In the genomic region with DNA sequence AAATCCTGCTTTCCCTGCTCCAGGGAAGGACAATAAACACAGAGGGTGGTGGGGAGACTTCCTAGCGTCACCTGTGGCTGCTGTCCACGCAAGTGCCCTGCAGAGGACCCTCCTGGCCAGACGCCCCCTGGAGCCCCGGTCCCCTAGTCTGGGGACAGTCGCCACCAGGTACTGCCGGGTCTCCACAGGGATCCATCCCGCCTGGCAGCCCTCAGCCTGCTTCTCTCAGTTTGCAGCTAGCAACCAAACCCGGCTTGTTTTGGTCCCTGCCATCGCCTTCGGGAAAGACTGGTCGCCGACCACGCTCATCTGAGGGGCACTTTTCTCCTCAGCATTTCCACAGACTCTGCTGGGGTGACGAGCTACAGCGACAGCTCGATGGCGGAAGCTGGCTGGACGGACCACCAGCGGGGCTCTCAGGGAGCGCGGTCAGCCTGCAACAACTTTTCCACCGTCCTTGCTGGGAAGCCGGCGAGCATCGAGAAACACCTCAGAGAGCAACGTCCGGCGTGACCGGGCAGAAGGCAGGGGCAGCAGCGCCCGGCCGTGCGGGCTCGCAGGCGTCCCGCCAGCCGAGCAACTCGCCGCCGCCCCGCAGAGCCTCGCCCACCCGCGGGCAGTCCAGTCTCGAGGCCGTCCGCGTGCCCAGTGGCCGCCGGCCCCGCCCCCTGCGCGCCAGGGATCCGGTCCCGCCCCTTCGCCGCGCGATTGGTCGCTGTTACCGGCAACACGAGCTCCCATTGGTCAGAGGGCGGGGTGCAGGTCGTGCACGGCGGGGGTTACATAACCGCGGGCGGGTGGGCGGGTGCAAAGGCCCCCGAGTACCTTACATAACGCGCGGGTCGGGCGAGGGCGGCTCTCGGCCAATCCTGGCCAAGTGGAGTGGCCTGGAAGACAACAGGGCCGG, we compare ENCODE assay signal across 8 mouse cellular contexts. TPM values are rescaled to one million over a fixed set of nuclear protein-coding genes. Genes with fewer than 3 reads are reported as not detected.
DNase-seq lines count a peak whose midpoint lies in the region; ATAC-seq lines count a peak whose summit lies in the region.

Gene Per3 (minus strand): TSS at position 629 of the 907 bp plus-strand sequence.

- no peaks in the 10 kb centered on the region for H3K9me3 ChIP-seq in heart, embryonic 10.5 days
- no peaks in the 10 kb centered on the region for H3K9me3 ChIP-seq in kidney, embryonic 15.5 days (replicated peaks)

- H3K4me1 ChIP-seq in heart, embryonic 10.5 days: peaks cover 20% of the 10 kb centered on the region
- H3K4me1 ChIP-seq in kidney, embryonic 15.5 days: peaks cover 14% of the 10 kb centered on the region

- H3K4me2 ChIP-seq in kidney, embryonic 15.5 days: peak within 1 kb of the TSS; percentile 96

- WGBS in heart, embryonic 10.5 days: under 1% methylated on average over 79 of the region's 79 CpGs
- WGBS in kidney, embryonic 15.5 days: under 1% methylated on average over 79 of the region's 79 CpGs

- peak within 1 kb of the TSS; percentile 52 for H3K9ac ChIP-seq in kidney, embryonic 15.5 days

- H3K36me3 ChIP-seq in heart, embryonic 10.5 days: peaks cover 26% of the 10 kb centered on the region
- peaks cover 28% of the 10 kb centered on the region for H3K36me3 ChIP-seq in kidney, embryonic 15.5 days

- no peaks in the 10 kb centered on the region; the same call in 1 of the 2 replicates for H3K27me3 ChIP-seq in heart, embryonic 10.5 days (ENCODE audit: insufficient read depth, poor library complexity, severe bottlenecking)
- no peaks in the 10 kb centered on the region for H3K27me3 ChIP-seq in kidney, embryonic 15.5 days

- peak within 1 kb of the TSS; percentile 72 for H3K4me3 ChIP-seq in heart, embryonic 10.5 days
- H3K4me3 ChIP-seq in kidney, embryonic 15.5 days (replicated peaks): peak within 1 kb of the TSS; percentile 62

- ATAC-seq in erythroblast, adult 5-6 weeks (replicated peaks; ENCODE audit: low FRiP score, poor library complexity, severe bottlenecking): peak; percentile 96
- peak; percentile 98 for ATAC-seq in kidney, embryonic 15.5 days (replicated peaks; ENCODE audit: low FRiP score)
- peak; percentile 92 for ATAC-seq in monocyte, adult 5-6 weeks (replicated peaks; ENCODE audit: insufficient number of reproducible peaks, low FRiP score, low TSS enrichment, poor library complexity, severe bottlenecking)

- peak within 1 kb of the TSS; percentile 88 for H3K27ac ChIP-seq in heart, embryonic 10.5 days
- peak within 1 kb of the TSS; percentile 78 for H3K27ac ChIP-seq in kidney, embryonic 15.5 days

- peak; percentile 92 to 93 for DNase-seq in B cell, adult 2 months
- peak; percentile 98 for DNase-seq in brain, adult 2 months (ENCODE audit: low read depth, low spot score)
- peak; percentile 99 for DNase-seq in heart, embryonic 10.5 days (ENCODE audit: low spot score)
- DNase-seq in liver: peak; percentile 98
- DNase-seq in spleen, postnatal 4 days (ENCODE audit: low spot score in 2 of 2): peak; percentile 95 to 97

RNA-seq across cellular contexts. Expression of gene Per3, which starts in this region (rescaled TPM):
- total RNA-seq in erythroblast, adult 5-6 weeks (2015; ENCODE audit: low replicate concordance): 0.38 and 1.7 TPM in 2 replicates
- total RNA-seq in erythroblast, adult 5-6 weeks (2017; ENCODE audit: low replicate concordance): 1.7 and 2.4 TPM in 2 replicates
- polyA plus RNA-seq in heart, embryonic 10.5 days (2016; fragmentation: Nextera tagmentation; extraction: Ambion mirVana): 5.6 and 7.0 TPM in 2 replicates
- 5.9 and 7.0 TPM in 2 replicates for polyA plus RNA-seq in kidney, embryonic 15.5 days (2015; fragmentation: Nextera tagmentation; extraction: Ambion mirVana)
- total RNA-seq in monocyte, adult 5-6 weeks (2017): 0.76 to 1.9 TPM (median 1.4 TPM) in 3 replicates

Comparison
In these comparisons a context has a peak if more than half of its experiments do, and no peak if none do; other contexts are left out.
1. Peak in every context shown above with its lines: DNase-seq, ATAC-seq, H3K4me3 ChIP-seq and H3K27ac ChIP-seq.